9 mouse cellular contexts compared by ENCODE assay signal in genomic region chr5:123301780-123302521, GRCm38 (mm10). TPM values are rescaled to one million over a fixed set of nuclear protein-coding genes. Genes with fewer than 3 reads are reported as not detected.
DNase-seq lines count a peak whose midpoint lies in the region; ATAC-seq and TF ChIP-seq lines count a peak whose summit lies in the region.
"Had no signal": no experiment of that assay in that cellular context is flagged by ENCODE, and none has a peak within 500 bp of the region (broad histone marks: within the 10 kb centered on the region; RNA-seq: fewer than 3 reads in every experiment).

No protein-coding gene starts in this region.

- peak overlapping the region; percentile 8; the same call in 1 of the 2 replicates for H3K4me2 ChIP-seq in forebrain, embryonic 12.5 days
- 0 out of 2 replicates have a peak overlapping the region, but pooled peaks have one; percentile 17 for H3K4me2 ChIP-seq in hindbrain, embryonic 14.5 days (replicated peaks)

- intact Hi-C loops in gastrocnemius, adult 2 months (cut with DNase I) = loop anchor here (5.0 kb wide), 1 partner anchor 40 kb away; the partner anchor contains the start of gene Bcl7a
- intact Hi-C loops in gastrocnemius, postnatal 14 days (cut with DNase I; ENCODE audit: low total_unique reads) = no loop called here

- H3K4me1 ChIP-seq in forebrain, embryonic 12.5 days = peaks cover 31% of the 10 kb centered on the region
- H3K4me1 ChIP-seq in hindbrain, embryonic 14.5 days (replicated peaks; ENCODE audit: control insufficient read depth, insufficient read depth, low read length) = peaks cover 26% of the 10 kb centered on the region

- 25% methylated on average over 20 of the region's 20 CpGs for WGBS in forebrain, embryonic 12.5 days
- WGBS in hindbrain, embryonic 14.5 days = 17% methylated on average over 20 of the region's 20 CpGs

- peaks cover 20% of the 10 kb centered on the region for H3K27me3 ChIP-seq in forebrain, embryonic 12.5 days
- no peaks in the 10 kb centered on the region for H3K27me3 ChIP-seq in hindbrain, embryonic 14.5 days (ENCODE audit: control insufficient read depth, insufficient read depth, low read length)

- TF ChIP-seq CTCF in gastrocnemius, adult 2 months (IDR thresholded peaks at IDR 0.05) = no peak

- DNase-seq in gastrocnemius, adult 2 months = peak; percentile 68
- DNase-seq in gastrocnemius, postnatal 14 days = no peak
- peak; percentile 53 to 66 for DNase-seq in cerebellum, adult 18-20 months
- DNase-seq in hindbrain, embryonic 14.5 days (ENCODE audit: low spot score) = no peak
- DNase-seq in thymus, postnatal 36 days = no peak
- no peak for DNase-seq in frontal cortex, postnatal 36 days (ENCODE audit: low spot score in 2 of 2)
- DNase-seq in ovary, postnatal 14 days (ENCODE audit: low spot score) = no peak
- DNase-seq: right cerebral cortex, postnatal 14 days had no signal

- H3K9me3 ChIP-seq in forebrain, embryonic 12.5 days = no peaks in the 10 kb centered on the region
- no peaks in the 10 kb centered on the region for H3K9me3 ChIP-seq in hindbrain, embryonic 14.5 days (ENCODE audit: control insufficient read depth, low read length)

- H3K4me3 ChIP-seq in gastrocnemius, adult 2 months = peak overlapping the region; percentile 47
- H3K4me3 ChIP-seq in forebrain, embryonic 12.5 days (replicated peaks) = no peak overlapping the region
- H3K4me3 ChIP-seq in hindbrain, embryonic 14.5 days (replicated peaks; ENCODE audit: low read length) = no peak overlapping the region

- ATAC-seq in forebrain, embryonic 12.5 days (ENCODE audit: low FRiP score) = peak; percentile 73
- ATAC-seq in hindbrain, embryonic 14.5 days (ENCODE audit: low FRiP score) = no peak

- no peak overlapping the region for H3K9ac ChIP-seq in forebrain, embryonic 12.5 days
- H3K9ac ChIP-seq in hindbrain, embryonic 14.5 days = no peak overlapping the region

- H3K36me3 ChIP-seq in forebrain, embryonic 12.5 days (replicated peaks) = no peaks in the 10 kb centered on the region
- no peaks in the 10 kb centered on the region for H3K36me3 ChIP-seq in hindbrain, embryonic 14.5 days (replicated peaks; ENCODE audit: control insufficient read depth, insufficient read depth)

- peak overlapping the region; percentile 16 for H3K27ac ChIP-seq in gastrocnemius, adult 2 months
- peak overlapping the region; percentile 39 for H3K27ac ChIP-seq in forebrain, embryonic 12.5 days
- H3K27ac ChIP-seq in hindbrain, embryonic 14.5 days = peak overlapping the region; percentile 43; the same call in 1 of the 2 replicates

RNA-seq across cellular contexts. Expression of gene Bcl7a, which starts 41.7 kb away (rescaled TPM):
- 10 to 100 TPM in 1 of 2 experiments, 1 to 10 TPM in 1; 4.9 to 10.7 TPM for total RNA-seq in gastrocnemius, adult 2 months (2021)
- 10 to 100 TPM; 12.7 to 14.6 TPM for total RNA-seq in gastrocnemius, postnatal 14 days (2021)
- 64.4 and 66.5 TPM in 2 replicates for polyA plus RNA-seq in forebrain, embryonic 12.5 days (2016; fragmentation: Nextera tagmentation; extraction: Ambion mirVana)
- polyA plus RNA-seq in hindbrain, embryonic 14.5 days (2014; fragmentation: Nextera tagmentation; extraction: Ambion mirVana) = 35.6 and 36.5 TPM in 2 replicates

RNA-seq across cellular contexts. Expression of gene Wdr66, which starts 50.0 kb away (rescaled TPM):
- total RNA-seq in gastrocnemius, adult 2 months (2021) = 1 to 10 TPM in 1 of 2 experiments, under 1 TPM in 1; 0.56 to 1.5 TPM
- 1 to 10 TPM; 2.0 to 2.2 TPM for total RNA-seq in gastrocnemius, postnatal 14 days (2021)
- 1.3 and 2.3 TPM in 2 replicates for polyA plus RNA-seq in forebrain, embryonic 12.5 days (2016; fragmentation: Nextera tagmentation; extraction: Ambion mirVana)
- 1.6 TPM in 2 replicates for polyA plus RNA-seq in hindbrain, embryonic 14.5 days (2014; fragmentation: Nextera tagmentation; extraction: Ambion mirVana)

Comparison
In these comparisons a context has a peak if more than half of its experiments do, and no peak if none do; other contexts are left out.
1. DNase-seq: peak in gastrocnemius, adult 2 months (single experiment) and cerebellum, adult 18-20 months (2 of 2); none in gastrocnemius, postnatal 14 days (single experiment), hindbrain, embryonic 14.5 days (single experiment), thymus, postnatal 36 days (0 of 2), frontal cortex, postnatal 36 days (0 of 2) and ovary, postnatal 14 days (single experiment).
2. Peak in every context shown above with its lines, with median percentiles within 50 percentile points of each other: H3K27ac ChIP-seq.